Mouse (Mus musculus) ES-E14 (cell line): ENCODE data around the gene Gm27029.

Experiments
- CHD2 ChIP-seq: IDR thresholded peaks from 2 replicates; pipeline ENCODE4 v1.6.1; 2014; ENCODE audit warnings: mild to moderate bottlenecking, low read depth, low read length, inconsistent platforms
- HCFC1 ChIP-seq: IDR thresholded peaks from 2 replicates; pipeline ENCODE4 v1.6.1; 2012; ENCODE audit warnings: low read length, inconsistent platforms, borderline replicate concordance; ENCODE audit not compliant: insufficient read depth
- MAFK ChIP-seq: IDR thresholded peaks from 2 replicates; pipeline ENCODE4 v1.6.1; 2014; ENCODE audit warnings: mild to moderate bottlenecking, low read depth, low read length, inconsistent platforms; ENCODE audit not compliant: insufficient read depth
- ZC3H11A ChIP-seq: IDR thresholded peaks from 2 replicates; pipeline ENCODE4 v1.6.1; 2012; ENCODE audit warnings: low read depth, mild to moderate bottlenecking, inconsistent platforms, low read length, borderline replicate concordance
- ZNF384 ChIP-seq: IDR thresholded peaks from 2 replicates; pipeline ENCODE4 v1.6.1; 2012; ENCODE audit warnings: low read depth, low read length, inconsistent platforms

DNA sequence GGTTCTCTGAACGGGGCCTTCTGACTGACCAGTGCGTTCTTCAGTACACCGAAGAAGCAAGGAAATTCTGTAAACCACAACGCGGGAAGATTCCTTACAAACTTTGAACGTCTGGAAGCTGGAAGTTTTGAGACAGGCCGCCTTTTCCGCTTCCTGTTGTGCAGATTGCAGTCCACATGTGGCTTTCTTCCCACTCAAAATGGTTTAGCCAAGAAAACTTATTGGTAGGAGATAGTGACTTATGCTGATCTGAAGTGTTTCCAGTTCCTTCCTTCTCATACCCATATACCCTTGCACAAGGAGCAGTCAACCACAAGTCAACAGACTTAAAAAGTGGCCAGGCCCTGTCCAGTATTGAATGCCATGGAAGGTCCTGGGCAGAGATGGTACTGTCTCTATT is 1.6 kb upstream of the Gm27029 start:
- TF ChIP-seq ZC3H11A (no peak), ZNF384 (no peak), MAFK (no peak), CHD2 (no peak), HCFC1 (no peak)
